Mouse (Mus musculus) liver, adult (tissue): Measurements from ENCODE around the gene Wdr81.

Source experiments
- GATA4 ChIP-seq: IDR thresholded peaks from 2 replicates; pipeline ENCODE4 v1.6.1; 2014; ENCODE audit warnings: mild to moderate bottlenecking, low read length; ENCODE audit not compliant: insufficient replicate concordance

Wdr81 gene

DNA sequence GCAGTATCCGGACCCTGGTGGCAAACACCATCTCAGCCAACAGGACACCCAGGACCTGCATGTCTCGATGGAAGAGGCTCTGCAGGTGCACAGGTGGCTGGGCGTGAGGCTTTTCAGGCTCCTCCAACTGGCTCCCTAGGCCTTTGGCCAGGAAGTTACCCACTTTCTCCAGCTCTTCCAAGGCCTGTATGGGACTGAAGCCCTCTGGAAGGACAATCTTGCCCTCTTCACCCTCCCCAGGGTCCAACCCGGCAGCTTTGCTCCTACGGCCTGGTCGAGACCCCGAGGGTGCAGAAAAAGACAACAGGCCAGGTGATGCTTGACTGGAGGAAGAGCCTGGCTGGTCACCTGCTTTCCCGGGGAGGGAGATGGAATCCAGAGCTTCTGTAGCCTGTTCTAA, 2.4 kb downstream of the Wdr81 start:
- TF ChIP-seq GATA4, result no peak

DNA sequence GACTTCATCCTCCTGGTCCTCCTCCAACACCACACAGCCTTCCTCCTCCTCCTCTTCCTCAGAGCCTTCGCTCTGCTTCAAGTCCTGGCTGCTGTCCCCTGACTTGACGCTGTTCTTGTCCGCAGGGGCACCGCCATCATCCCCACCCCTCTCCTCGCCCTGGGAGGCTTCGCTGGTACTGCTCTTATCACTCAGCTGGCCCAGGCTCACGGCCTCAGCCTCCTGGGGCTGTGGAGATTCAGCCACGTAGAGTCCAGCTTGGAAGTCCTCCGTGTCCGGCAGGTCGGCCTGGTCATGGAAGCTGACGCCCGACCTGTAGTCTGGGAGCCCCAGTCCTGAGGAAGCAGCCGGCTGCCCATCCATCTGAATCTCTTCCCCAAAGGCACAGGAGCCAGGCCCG, 3.6 kb downstream of the Wdr81 start:
- no peak for TF ChIP-seq GATA4

DNA sequence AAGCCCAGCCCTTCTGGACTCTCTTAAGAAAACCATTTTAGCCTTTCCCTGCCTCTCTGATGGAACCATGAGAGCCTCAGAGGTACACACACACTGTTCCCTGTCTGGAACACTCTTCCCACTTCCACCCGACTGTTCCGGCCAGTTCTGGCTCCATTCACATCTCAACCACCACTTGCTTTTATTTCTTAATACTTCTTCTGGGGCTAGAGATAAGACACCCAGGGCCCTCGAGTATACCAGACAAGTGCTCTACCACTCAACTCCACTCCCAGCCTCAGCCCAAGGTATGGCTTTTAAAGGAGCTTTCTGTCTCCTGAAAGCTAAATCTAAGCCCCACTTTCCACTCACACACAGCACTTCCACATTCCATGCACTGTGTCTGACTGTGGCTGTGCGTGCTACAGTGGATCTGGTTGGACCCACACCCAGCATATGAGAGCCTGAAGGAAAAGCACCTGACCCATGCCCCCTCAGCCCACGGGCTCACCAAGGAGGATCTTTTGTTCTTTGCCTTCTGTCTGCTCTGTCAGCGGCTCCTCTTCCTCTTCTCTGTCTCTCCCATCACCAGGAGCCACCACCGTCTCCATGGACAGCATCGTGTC, 4.1 kb downstream of the Wdr81 start:
- TF ChIP-seq GATA4, result no peak

DNA sequence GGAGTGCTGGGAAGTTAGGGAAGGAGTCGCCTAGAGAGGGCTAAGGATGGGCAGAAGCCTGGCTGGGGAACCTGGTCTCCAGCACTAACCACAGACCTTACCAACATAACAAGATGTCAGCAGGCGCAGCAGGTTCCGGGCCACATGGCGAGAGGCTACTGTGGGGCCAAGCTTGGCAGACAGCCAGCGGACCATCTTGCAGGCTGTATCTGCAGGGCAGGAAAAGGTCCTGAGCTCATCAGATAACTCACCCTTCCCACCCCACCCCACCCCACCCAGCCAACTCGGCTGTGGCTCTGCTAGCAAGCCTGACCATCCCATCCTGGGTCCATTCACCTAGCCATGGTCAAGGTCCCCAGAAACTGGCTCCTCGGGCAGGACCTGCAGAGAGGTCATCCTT, 4.8 kb downstream of the Wdr81 start:
- no peak for TF ChIP-seq GATA4

DNA sequence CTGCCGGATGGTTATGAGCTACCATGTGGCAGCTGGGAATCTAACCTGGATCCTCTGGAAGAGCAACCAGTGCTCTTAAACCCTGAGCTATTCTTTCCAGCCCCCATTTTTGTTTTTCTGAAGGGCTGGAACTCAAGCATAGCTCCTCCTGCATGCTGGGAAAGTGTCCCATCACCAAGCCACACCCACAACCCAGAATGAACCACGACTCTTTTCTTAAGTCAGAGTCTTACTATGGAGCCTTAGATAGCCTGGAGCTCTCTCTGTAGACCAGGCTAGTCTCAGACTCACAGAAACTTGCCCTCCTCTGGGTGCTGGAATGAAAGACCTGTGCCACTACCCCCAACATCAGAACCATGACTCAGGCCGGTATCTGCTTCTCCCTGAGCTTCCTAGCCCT, 5.9 kb downstream of the Wdr81 start:
- TF ChIP-seq GATA4, result no peak

DNA sequence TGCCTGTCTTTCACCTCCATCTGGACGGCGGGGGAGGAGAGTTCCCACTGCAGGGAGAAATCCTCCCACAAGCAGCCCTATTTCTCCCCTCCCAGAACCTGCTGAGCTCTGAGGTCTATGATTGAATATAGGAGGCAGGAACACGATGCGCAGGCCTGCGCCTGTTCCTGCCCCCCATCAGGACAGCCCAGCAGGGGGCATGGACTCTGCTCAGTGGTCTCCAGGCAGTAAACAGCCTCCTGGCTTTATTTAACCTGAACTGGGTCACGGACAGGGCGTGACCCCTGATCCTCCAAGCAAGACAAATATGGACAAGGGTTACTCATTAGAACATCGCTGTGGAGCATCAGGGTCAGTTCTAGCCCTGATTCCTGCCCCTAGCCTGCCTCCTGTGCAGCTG, 10.8 kb downstream of the Wdr81 start:
- TF ChIP-seq GATA4, result no peak

DNA sequence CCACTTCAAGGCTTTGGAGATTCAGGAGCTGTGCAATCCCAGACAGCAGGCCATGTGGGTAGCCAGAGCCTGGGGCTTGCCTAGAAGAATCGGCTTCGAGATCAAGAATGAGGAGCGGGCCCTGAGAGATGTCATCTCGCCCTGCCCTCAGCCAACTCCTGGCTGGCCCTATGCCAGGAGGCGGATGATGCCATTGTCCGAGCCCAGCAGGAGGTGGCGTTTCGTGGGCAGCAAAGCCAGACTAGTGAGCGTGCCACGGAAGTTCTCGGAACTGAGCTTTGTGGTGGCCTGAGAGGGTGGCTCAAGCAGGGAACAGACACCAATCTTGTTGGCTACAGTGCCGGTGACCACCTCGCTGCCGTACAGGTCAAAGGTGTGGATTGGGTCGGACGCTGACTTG, 12.9 kb downstream of the Wdr81 start:
- no peak for TF ChIP-seq GATA4

DNA sequence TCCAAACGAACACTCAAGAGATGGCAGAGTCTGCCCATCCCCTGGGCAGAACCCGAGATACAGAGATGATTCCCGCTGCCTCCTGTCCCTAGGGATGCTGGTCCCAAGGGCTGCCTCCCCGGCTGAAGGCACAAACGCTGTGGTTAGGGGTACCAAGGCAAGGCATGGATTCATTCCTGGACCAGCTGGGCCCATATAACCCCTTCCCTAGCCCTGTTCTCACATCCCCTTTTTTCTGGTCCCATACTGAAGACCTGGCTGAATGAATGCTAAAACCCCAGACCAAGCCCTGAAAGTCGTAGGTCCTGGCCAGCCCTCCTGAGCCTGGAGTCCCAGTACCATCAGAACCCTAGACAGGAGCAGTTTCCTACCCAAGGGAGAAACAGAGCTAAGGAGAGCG, 13.5 kb downstream of the Wdr81 start:
- no peak for TF ChIP-seq GATA4

DNA sequence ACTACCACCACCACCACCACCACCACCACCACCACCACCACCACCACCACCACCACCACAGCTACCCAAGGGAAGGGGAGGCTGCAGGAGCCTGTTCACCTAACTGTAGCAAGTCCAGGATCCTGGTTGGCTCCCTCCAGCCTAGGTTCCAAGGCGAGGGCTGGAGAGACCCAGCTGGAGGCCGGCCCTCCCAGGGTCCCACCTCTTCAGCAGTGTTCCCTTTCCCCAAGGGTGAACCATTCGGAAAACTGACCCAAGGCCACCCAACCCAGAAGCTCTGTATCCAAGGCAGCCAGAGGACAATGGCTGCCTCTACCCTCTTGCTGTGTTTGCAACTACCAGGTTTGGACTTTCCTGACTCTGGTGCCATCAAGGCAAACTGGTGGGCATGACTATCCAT, 14.6 kb downstream of the Wdr81 start:
- no peak for TF ChIP-seq GATA4

DNA sequence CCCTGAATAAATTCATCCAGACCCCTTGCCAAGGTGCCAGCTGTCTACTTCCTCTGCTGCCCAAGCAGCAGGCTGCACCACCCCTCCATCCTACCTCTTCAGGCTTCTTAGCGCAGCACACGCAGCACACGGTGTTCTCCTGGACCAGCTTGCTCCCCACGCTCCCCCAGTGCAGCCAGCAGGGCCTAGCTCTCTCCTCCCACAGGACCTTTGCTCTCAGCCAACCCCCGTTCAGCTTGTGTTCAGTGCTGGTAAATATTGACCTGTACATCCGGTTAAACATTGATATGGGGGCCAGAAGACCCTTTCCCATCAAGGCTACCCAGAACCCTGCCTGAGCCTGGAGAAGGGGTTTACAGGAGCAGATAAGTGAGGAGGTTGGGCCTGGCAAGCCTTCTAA, 15.2 kb downstream of the Wdr81 start, which contains the start of gene Serpinf2:
Gene Serpinf2, minus strand, starts transcription at position 229 of the 400 bp plus-strand sequence.
- no peak for TF ChIP-seq GATA4

DNA sequence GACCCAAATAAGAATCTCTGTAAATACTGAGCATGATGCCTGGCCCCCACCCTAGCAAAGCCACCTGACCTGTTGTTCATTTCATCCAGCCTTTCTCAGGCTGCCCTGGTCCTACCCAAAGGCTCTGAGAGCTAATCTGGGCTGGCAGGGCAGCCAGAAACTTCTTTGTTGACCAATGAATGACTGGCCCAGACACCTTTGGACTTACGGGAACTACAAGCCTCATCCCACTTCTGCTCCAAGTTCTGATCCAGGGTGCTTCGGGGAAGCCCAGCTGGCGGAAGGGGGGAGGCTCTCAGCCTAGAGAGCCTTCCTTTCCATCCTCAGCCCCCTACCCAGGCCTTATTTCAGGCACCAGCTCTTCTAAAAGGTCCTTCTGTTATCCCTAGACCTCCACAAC, 15.7 kb downstream of the Wdr81 start:
- TF ChIP-seq GATA4, result no peak

DNA sequence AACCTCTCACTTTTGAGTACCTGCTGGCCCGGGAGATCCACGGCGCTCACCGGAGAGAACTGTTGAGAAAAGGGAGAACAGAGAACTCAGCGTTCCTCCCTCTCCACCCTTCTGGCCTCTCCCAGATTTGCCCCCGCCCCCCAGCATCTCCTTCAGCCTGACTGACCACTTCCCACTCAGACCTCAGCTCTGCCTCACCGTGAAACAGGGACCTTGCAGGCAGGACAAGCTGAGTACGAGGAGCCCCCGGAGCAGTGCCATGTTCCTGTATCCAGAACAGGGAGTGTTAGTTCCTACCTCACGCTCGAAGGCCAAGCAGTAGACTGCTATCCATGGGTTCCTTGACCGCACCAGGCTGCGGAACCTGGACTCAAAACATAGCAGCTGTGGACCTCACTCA, 16.3 kb downstream of the Wdr81 start:
- no peak for TF ChIP-seq GATA4

DNA sequence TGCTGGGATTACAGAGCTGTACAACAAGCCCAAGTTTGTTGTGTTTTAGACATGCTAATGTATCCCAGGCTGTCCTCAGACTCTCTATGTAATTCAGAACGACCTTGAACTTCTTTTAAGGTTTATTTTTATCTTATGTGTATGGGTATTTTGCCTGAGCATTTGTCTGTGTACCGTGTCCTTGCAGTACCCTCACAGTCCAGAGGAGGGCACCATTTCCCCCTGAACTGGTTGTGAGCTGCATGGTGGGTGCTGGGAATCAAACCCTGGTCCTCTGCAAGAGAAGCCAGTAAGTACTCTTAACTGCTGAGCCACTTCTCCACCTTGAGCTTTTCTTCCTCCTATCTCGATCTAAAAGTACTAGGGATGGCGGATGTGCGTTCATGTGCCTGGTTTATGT, 20.4 kb downstream of the Wdr81 start:
- no peak for TF ChIP-seq GATA4

DNA sequence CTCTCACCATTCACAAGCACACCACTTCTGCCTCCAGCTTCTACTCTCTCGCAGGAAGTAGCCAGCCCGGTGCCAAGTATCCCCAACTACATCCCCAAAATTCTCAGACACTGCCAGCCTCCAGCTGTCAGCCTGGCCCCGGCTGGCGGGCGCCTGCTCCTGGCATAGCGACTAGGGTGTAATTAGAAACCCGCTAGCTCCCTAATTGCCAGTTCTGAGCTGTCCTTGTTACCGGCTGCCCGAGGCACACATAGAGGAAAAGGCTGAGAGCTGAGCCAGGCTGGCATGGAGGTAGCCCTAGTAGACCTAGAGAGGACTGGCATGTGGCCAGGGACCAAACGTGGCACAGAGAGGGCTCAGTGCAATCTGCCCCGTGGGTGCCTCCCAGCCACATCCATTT, 23.2 kb downstream of the Wdr81 start:
- TF ChIP-seq GATA4, result no peak

DNA sequence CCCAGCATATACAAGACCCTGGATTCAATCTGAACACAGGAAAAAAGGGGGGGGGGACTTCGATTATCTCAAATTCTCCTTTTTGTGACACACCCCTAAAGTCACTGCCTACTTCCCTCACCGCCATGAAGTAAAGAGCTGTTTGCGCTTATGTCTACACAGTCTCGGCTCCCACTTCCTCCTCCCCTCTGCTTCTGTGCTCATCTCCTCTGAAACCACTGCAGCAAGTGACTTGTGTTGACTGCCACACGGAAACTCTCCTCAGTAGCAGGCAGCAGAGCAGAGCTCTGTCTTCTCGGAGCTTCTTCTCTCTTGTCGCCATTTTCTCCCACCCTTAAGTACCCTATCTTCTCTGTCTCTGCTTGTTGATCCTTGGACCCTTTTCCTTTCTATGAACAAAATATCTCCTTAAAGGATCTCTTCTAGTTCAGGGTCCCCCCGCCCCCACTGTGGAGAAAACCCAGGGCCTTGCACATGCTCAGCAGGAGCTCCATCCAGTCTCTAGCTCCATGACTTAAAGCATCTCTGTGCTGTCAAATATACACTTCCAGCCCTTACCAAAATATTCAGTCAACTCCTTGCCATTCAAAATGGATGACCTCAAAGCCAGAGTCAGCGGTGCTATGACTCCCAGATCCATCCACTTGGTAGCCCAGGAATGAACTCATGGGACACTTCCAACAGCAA, 25.4 kb downstream of the Wdr81 start:
- TF ChIP-seq GATA4, result no peak

DNA sequence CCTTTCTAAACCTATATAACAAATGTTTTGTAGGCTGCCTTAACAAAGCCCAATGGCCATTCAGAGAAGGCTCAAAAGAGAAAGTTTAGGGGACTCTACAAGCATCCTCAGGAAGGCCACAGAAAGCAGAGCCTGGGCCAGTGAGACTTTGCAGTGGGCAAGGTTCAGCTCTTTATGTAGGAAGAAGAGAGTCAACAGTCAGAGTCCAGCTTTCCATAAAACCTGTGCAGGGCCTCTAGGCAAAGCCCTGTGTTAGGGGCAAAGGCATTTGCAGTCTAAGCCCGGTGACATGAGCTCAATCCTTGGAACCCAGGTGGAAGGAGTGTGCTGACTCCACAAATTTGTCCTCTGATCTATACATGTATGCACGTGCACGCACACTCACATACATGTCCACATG, 30.1 kb downstream of the Wdr81 start:
- TF ChIP-seq GATA4, result no peak

DNA sequence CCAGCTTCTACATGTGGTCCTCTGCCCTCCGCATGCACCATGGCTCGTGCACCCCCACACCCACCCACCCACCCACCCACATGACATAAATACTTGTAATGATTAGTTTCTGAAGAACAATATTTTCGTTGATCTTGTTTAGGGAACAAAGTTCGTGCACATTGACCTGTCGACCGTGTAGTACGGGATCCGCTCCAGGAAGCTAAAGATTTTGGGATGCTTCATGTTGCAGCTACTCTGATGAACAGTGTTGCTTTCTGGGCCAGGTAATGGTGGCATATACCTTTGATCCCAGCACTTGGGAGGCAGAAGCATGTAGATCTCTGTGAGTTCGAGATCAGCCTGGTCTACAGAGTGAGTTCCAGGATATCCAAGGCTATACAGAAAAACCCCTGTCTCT, 30.5 kb downstream of the Wdr81 start:
- no peak for TF ChIP-seq GATA4
